Mouse (Mus musculus) kidney, adult 10 weeks (tissue): ENCODE measurements around the gene Mrpl53. TPM values are rescaled to one million over a fixed set of nuclear protein-coding genes. Genes with fewer than 3 reads are reported as not detected.

ENCODE experiments used
- polyA plus RNA-seq: library from polyadenylated mRNA; stranded (reverse); fragments of 350-450 nt; fragmentation: Illumina TruSeq; extraction: RNeasy Lipid Tissue Mini Kit (QIAGEN cat#74804); gene quantifications from one replicate; pipeline ENCODE4 v1.2.3, GENCODE M21; 2014; ENCODE audit warnings: low read depth, low replicate concordance

Gene Mrpl53
- polyA plus RNA-seq = 50.2 TPM

GRCm38 (mm10) chr6:83108762-83109668, at the start of gene Mrpl53:
Gene Mrpl53 (plus strand): TSS chr6:83109040.

GRCm38 (mm10) chr6:83070247-83070310, 38.8 kb upstream of the Mrpl53 start, which contains the start of gene Tlx2:
Gene Tlx2 (minus strand): TSS chr6:83070293.

DNA sequence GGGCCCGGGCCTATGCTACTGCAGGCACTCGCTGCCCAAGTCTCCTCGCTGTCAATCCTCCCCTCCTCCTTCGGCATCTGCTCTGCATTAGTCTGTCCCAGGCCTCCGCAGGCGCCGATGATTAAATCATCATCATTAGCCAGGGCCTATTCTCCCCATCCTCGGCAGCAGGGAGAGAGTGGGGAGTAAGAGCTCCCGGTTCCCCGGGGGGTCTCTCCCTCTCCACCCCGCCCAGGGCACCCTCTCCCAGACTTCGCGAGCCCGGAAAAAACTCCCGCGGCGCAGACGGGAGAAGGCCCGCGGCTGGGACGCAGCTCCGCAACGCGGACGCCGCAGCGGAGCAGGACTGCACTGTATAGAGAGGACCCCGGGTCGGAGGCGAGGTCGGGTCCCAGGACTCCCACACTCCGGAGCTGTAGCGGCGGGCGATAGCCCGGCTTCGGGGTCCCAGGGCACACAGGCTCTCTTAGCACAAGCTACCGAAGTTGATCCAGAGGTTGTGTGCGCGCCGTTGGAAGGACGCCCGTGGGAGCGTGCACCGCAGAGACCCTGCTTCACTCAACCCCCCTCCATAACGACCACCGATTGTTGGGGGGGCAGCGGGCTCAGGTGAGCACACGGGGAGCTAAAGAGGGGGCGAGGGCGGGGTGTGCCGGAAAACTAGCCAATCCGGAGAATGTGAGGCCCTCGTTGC, 31.1 kb upstream of the Mrpl53 start, which contains the start of gene Pcgf1:
TSS of gene Pcgf1 (plus strand) at position 240 of the 694 bp plus-strand sequence.

GRCm38 (mm10) chr6:83086121-83087035, 22.5 kb upstream of the Mrpl53 start, which contains the start of gene Lbx2:
Gene Lbx2 (plus strand): TSS chr6:83086367.

GRCm38 (mm10) chr6:83101316-83101687, 7.5 kb upstream of the Mrpl53 start, which contains the start of the genes Ccdc142 and Gm42688:
Gene Ccdc142 (plus strand): TSS chr6:83101601.
Gene Gm42688 (plus strand): TSS chr6:83101617.

GRCm38 (mm10) chr6:83115011-83115671, 6.3 kb downstream of the Mrpl53 start, which contains the start of gene Mogs:
Gene Mogs (plus strand): TSS chr6:83115496.

GRCm38 (mm10) chr6:83120930-83121862, 12.4 kb downstream of the Mrpl53 start, which contains the start of gene Wbp1:
Gene Wbp1 (minus strand): TSS chr6:83121559.

GRCm38 (mm10) chr6:83125331-83125730, 16.5 kb downstream of the Mrpl53 start, which contains the start of gene Ino80b:
Gene Ino80b (minus strand): TSS chr6:83125431.

GRCm38 (mm10) chr6:83134951-83135513, 26.2 kb downstream of the Mrpl53 start, which contains the start of gene Rtkn:
Gene Rtkn (plus strand): TSS chr6:83135463.

GRCm38 (mm10) chr6:83156259-83156684, 47.4 kb downstream of the Mrpl53 start, which contains the start of the genes Wdr54 and 1700003E16Rik:
Gene Wdr54 (minus strand): TSS chr6:83156397.
Gene 1700003E16Rik (plus strand): TSS chr6:83156404.

Other genes with a start within 250 kb of the Mrpl53 start
- gene Sema4f, start 169.3 kb upstream of the Mrpl53 start, polyA plus RNA-seq = not detected
- not detected for gene M1ap, start 162.1 kb upstream of the Mrpl53 start, polyA plus RNA-seq
- not detected for gene Dok1, start 75.6 kb upstream of the Mrpl53 start, polyA plus RNA-seq
- gene Loxl3, start 74.9 kb upstream of the Mrpl53 start, polyA plus RNA-seq = 1.3 TPM
- 3.8 TPM for gene Aup1, start 54.5 kb upstream of the Mrpl53 start, polyA plus RNA-seq
- 1.8 TPM for gene Htra2, start 53.8 kb upstream of the Mrpl53 start, polyA plus RNA-seq
- 0.61 TPM for gene Dqx1, start 51.2 kb upstream of the Mrpl53 start, polyA plus RNA-seq
- gene Tlx2, start 38.7 kb upstream of the Mrpl53 start, polyA plus RNA-seq = not detected
- gene Pcgf1, start 31.2 kb upstream of the Mrpl53 start, polyA plus RNA-seq = 3.8 TPM
- gene Lbx2, start 22.7 kb upstream of the Mrpl53 start, polyA plus RNA-seq = not detected
- gene Ccdc142, start 7.4 kb upstream of the Mrpl53 start, polyA plus RNA-seq = not detected
- 0.53 TPM for gene Gm42688, start 7.4 kb upstream of the Mrpl53 start, polyA plus RNA-seq
- 2.3 TPM for gene Mogs, start 6.5 kb downstream of the Mrpl53 start, polyA plus RNA-seq
- 2.1 TPM for gene Wbp1, start 12.5 kb downstream of the Mrpl53 start, polyA plus RNA-seq
- gene Ino80b, start 16.4 kb downstream of the Mrpl53 start, polyA plus RNA-seq = not detected
- gene Rtkn, start 26.4 kb downstream of the Mrpl53 start, polyA plus RNA-seq = 0.24 TPM
- gene Wdr54, start 47.4 kb downstream of the Mrpl53 start, polyA plus RNA-seq = not detected
- not detected for gene 1700003E16Rik, start 47.4 kb downstream of the Mrpl53 start, polyA plus RNA-seq
- gene Dctn1, start 56.9 kb downstream of the Mrpl53 start, polyA plus RNA-seq = 10.8 TPM
- gene Slc4a5, start 110.8 kb downstream of the Mrpl53 start, polyA plus RNA-seq = 0.65 TPM
- gene Mthfd2, start 216.9 kb downstream of the Mrpl53 start, polyA plus RNA-seq = 3.4 TPM
- 94.8 TPM for gene Mob1a, start 217.0 kb downstream of the Mrpl53 start, polyA plus RNA-seq
- gene Bola3, start 240.1 kb downstream of the Mrpl53 start, polyA plus RNA-seq = 118 TPM